Mouse (Mus musculus) lung, adult 2 months (tissue): ENCODE data around the gene Tas2r118. TPM values are rescaled to one million over a fixed set of nuclear protein-coding genes. Genes with fewer than 3 reads are reported as not detected.

ENCODE experiments used
- DNase-seq: peaks from one replicate; pipeline ENCODE4 v3.0.0; 2022
- H3K4me1 ChIP-seq: fragments of 200-500 bp; 2 replicates; pipeline ENCODE4 v1.6.1; 2011; ENCODE audit warnings: low read length; ENCODE audit not compliant: control insufficient read depth, insufficient read depth
- H3K4me3 ChIP-seq: fragments of 200-500 bp; replicated peaks from 2 replicates; pipeline ENCODE3; 2011; ENCODE audit warnings: low read depth, mild to moderate bottlenecking, control low read depth, low read length; ENCODE audit errors: extremely low read depth
- CTCF ChIP-seq: fragments of 200-500 bp; IDR thresholded peaks from 2 replicates; pipeline ENCODE4 v1.5.1; 2011; ENCODE audit warnings: mild to moderate bottlenecking, low read length, control low read depth; ENCODE audit not compliant: insufficient read depth
- POLR2A ChIP-seq: fragments of 200-500 bp; IDR thresholded peaks from 2 replicates; pipeline ENCODE4 v1.6.1; 2011; ENCODE audit warnings: low read depth, mild to moderate bottlenecking, control low read depth, low read length, borderline replicate concordance; ENCODE audit errors: extremely low read depth
- WGBS: fragments of 180-500 bp; shearing (Covaris S2); methylation state at CpG from one replicate; pipeline ENCODE4 v1.1.7; 2018; 5-methylcytosine and 5-hydroxymethylcytosine counted together
- polyA plus RNA-seq: library from polyadenylated mRNA; depleted of rRNA; stranded (reverse); fragments of >200 nt; gene quantifications from 2 replicates; pipeline ENCODE4 v1.2.3, GENCODE M21; 2012; rRNA removed

Tas2r118 gene
- polyA plus RNA-seq, 1 experiment = not detected

GRCm38 (mm10) chr6:23923806-23924205 is 46.1 kb downstream of the Tas2r118 start:
- Histone ChIP-seq H3K4me1 (no peaks in the 10 kb centered on the region), H3K4me3 (no peak overlapping the region)
- TF ChIP-seq POLR2A (no peak), CTCF (no peak)
- 58% methylated on average over 2 of the region's 2 CpGs for WGBS
- DNase-seq = no peak

Other genes starting within 250 kb of the Tas2r118 start
- gene Cadps2, start 130.6 kb downstream of the Tas2r118 start, polyA plus RNA-seq = 9.1 and 10.1 TPM in 2 replicates
- 0.05 TPM in 1 of 2 replicates, not detected in the other for gene Slc13a1, start 198.0 kb upstream of the Tas2r118 start, polyA plus RNA-seq